Mouse (Mus musculus) cerebellum, adult 9-11 months (tissue): Measurements from ENCODE around the gene Nlk.

Experiments used
- DNase-seq: peaks from one replicate; pipeline ENCODE4 v3.0.0; 2022

Nlk gene

GRCm38 (mm10) chr11:78696777-78697752 is at the start of gene Nlk:
TSS of gene Nlk (minus strand) at chr11:78697373.
- peak; percentile 100 for DNase-seq

- no peak for DNase-seq
Observed at GRCm38 (mm10) chr11:78746264-78746663, 49.1 kb upstream of the Nlk start.

- DNase-seq, result no peak
Observed at GRCm38 (mm10) chr11:78745475-78745874, 48.3 kb upstream of the Nlk start.

- DNase-seq, result no peak
Observed at GRCm38 (mm10) chr11:78742461-78742860, 45.3 kb upstream of the Nlk start.

GRCm38 (mm10) chr11:78741958-78742357 is 44.8 kb upstream of the Nlk start:
- DNase-seq, result no peak

GRCm38 (mm10) chr11:78739361-78739760 is 42.2 kb upstream of the Nlk start:
- DNase-seq, result no peak

GRCm38 (mm10) chr11:78736877-78737408 is 39.8 kb upstream of the Nlk start:
- no peak for DNase-seq

GRCm38 (mm10) chr11:78735168-78735567 is 38.0 kb upstream of the Nlk start:
- DNase-seq, result no peak

- DNase-seq, result no peak
Observed at GRCm38 (mm10) chr11:78732619-78733018, 35.4 kb upstream of the Nlk start.

GRCm38 (mm10) chr11:78730902-78731301 is 33.7 kb upstream of the Nlk start:
- DNase-seq, result no peak

GRCm38 (mm10) chr11:78728041-78728440 is 30.9 kb upstream of the Nlk start:
- DNase-seq, result no peak

- DNase-seq, result no peak
Observed at GRCm38 (mm10) chr11:78726366-78726765, 29.2 kb upstream of the Nlk start.

- DNase-seq, result no peak
Observed at GRCm38 (mm10) chr11:78724792-78725191, 27.6 kb upstream of the Nlk start.

GRCm38 (mm10) chr11:78721419-78721818 is 24.2 kb upstream of the Nlk start:
- DNase-seq, result no peak

GRCm38 (mm10) chr11:78717655-78718054 is 20.5 kb upstream of the Nlk start:
- no peak for DNase-seq

GRCm38 (mm10) chr11:78708642-78709041 is 11.5 kb upstream of the Nlk start:
- DNase-seq, result no peak

GRCm38 (mm10) chr11:78706026-78706425 is 8.9 kb upstream of the Nlk start:
- DNase-seq, result no peak

- no peak for DNase-seq
Observed at GRCm38 (mm10) chr11:78703085-78703484, 5.9 kb upstream of the Nlk start.

GRCm38 (mm10) chr11:78702319-78702718 is 5.1 kb upstream of the Nlk start:
- no peak for DNase-seq

GRCm38 (mm10) chr11:78697753-78698171 is 589 bp upstream of the Nlk start:
- DNase-seq, result peak; percentile 97

GRCm38 (mm10) chr11:78694249-78694648 is 2.9 kb downstream of the Nlk start:
- DNase-seq, result no peak

- DNase-seq, result no peak
Observed at GRCm38 (mm10) chr11:78693307-78693706, 3.9 kb downstream of the Nlk start.

GRCm38 (mm10) chr11:78691201-78691600 is 6.0 kb downstream of the Nlk start:
- no peak for DNase-seq

- DNase-seq, result no peak
Observed at GRCm38 (mm10) chr11:78690547-78690946, 6.6 kb downstream of the Nlk start.
